Mouse (Mus musculus) lung, adult 2 months (tissue): ENCODE measurements around the gene Pla2g7.

Experiments
- CTCF ChIP-seq: fragments of 200-500 bp; IDR thresholded peaks from 2 replicates; pipeline ENCODE4 v1.5.1; 2011; ENCODE audit warnings: mild to moderate bottlenecking, low read length, control low read depth; ENCODE audit not compliant: insufficient read depth
- POLR2A ChIP-seq: fragments of 200-500 bp; IDR thresholded peaks from 2 replicates; pipeline ENCODE4 v1.6.1; 2011; ENCODE audit warnings: low read depth, mild to moderate bottlenecking, control low read depth, low read length, borderline replicate concordance; ENCODE audit errors: extremely low read depth

GRCm38 (mm10) chr17:43622076-43622475 is 54.2 kb downstream of the Pla2g7 start:
- no peak for TF ChIP-seq CTCF
- no peak for TF ChIP-seq POLR2A
